30 mouse cellular contexts compared by ENCODE assay signal in the genomic region with DNA sequence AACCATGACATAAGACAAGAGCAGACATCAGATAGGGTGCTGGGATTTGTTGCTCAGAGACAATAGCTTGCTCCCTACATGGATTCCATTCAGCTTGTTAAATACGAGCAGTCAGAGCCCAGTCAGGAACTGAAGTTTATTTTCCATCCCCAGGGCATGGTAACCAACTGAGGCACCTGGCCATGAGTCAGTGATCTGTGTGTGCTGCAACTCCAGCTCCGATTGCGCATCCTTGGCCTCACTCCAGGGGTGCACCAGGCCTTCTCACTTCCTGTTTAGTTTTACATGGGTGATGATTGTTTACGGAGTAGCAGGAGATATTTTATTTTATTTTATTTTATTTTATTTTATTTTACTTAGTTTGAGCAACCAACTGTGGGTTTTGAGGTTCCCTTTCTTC.
DNase-seq lines count a peak whose midpoint lies in the region; ATAC-seq and TF ChIP-seq lines count a peak whose summit lies in the region.
"Had no signal": no experiment of that assay in that cellular context is flagged by ENCODE, and none has a peak within 500 bp of the region (broad histone marks: within the 10 kb centered on the region; RNA-seq: fewer than 3 reads in every experiment).

No protein-coding gene starts in this region.

- H3K79me2 ChIP-seq in C2C12 (ENCODE audit: control insufficient read depth, insufficient read depth): no peaks in the 10 kb centered on the region

- ATAC-seq in lung, postnatal 0 days: peak; percentile 43; the same call in 1 of the 2 replicates
- ATAC-seq in Patski: peak; percentile 27
- peak; percentile 55; the same call in 1 of the 2 replicates for ATAC-seq in megakaryocyte progenitor cell, adult 5-6 weeks (replicated peaks; ENCODE audit: poor library complexity)
- ATAC-seq: forebrain, embryonic 15.5 days; inflammation-experienced regulatory T-cells, adult 6 months; liver, embryonic 12.5 days; liver, postnatal 0 days; midbrain, embryonic 13.5 days had no signal

- H3ac ChIP-seq in C2C12 (ENCODE audit: control insufficient read depth, insufficient read length, low read depth): no peak overlapping the region

- H3K9ac ChIP-seq in lung, postnatal 0 days (replicated peaks; ENCODE audit: low read depth): no peak overlapping the region
- H3K9ac ChIP-seq: embryonic facial prominence, embryonic 12.5 days; forebrain, embryonic 15.5 days; hindbrain, embryonic 15.5 days; kidney, embryonic 15.5 days; limb, embryonic 13.5 days; liver, embryonic 12.5 days; liver, postnatal 0 days; midbrain, embryonic 13.5 days; neural tube, embryonic 12.5 days had no signal

- POLR2A ChIA-PET in Patski (lab: Charles Lee): no interaction called here

- H3K4me3 ChIP-seq in lung, postnatal 0 days (ENCODE audit: low read depth, low read length): no peak overlapping the region
- H3K4me3 ChIP-seq in C2C12 (ENCODE audit: insufficient read depth, poor library complexity, severe bottlenecking): no peak overlapping the region
- H3K4me3 ChIP-seq in embryonic facial prominence, embryonic 10.5 days: no peak overlapping the region
- H3K4me3 ChIP-seq: embryonic facial prominence, embryonic 12.5 days; forebrain, embryonic 10.5 days; forebrain, embryonic 15.5 days; gastrocnemius, adult 2 months; hindbrain, embryonic 10.5 days; hindbrain, embryonic 15.5 days; kidney, embryonic 15.5 days; left cerebral cortex, adult 2 months; limb, embryonic 13.5 days; liver, embryonic 12.5 days; midbrain, embryonic 13.5 days; neural tube, embryonic 12.5 days had no signal

- H3K36me3 ChIP-seq in lung, postnatal 0 days (ENCODE audit: insufficient read depth, low read length): no peaks in the 10 kb centered on the region
- H3K36me3 ChIP-seq in C2C12 (ENCODE audit: control insufficient read depth, insufficient read depth): no peaks in the 10 kb centered on the region
- H3K36me3 ChIP-seq in embryonic facial prominence, embryonic 10.5 days (replicated peaks): no peaks in the 10 kb centered on the region
- H3K36me3 ChIP-seq: embryonic facial prominence, embryonic 12.5 days; forebrain, embryonic 10.5 days; forebrain, embryonic 15.5 days; hindbrain, embryonic 10.5 days; hindbrain, embryonic 15.5 days; kidney, embryonic 15.5 days; limb, embryonic 13.5 days; liver, embryonic 12.5 days; midbrain, embryonic 13.5 days; neural tube, embryonic 12.5 days had no signal

- H3K4me2 ChIP-seq in lung, postnatal 0 days (replicated peaks; ENCODE audit: low read depth, low read length): no peak overlapping the region
- H3K4me2 ChIP-seq: embryonic facial prominence, embryonic 12.5 days; forebrain, embryonic 15.5 days; hindbrain, embryonic 15.5 days; kidney, embryonic 15.5 days; limb, embryonic 13.5 days; liver, embryonic 12.5 days; midbrain, embryonic 13.5 days; neural tube, embryonic 12.5 days had no signal

- in situ Hi-C loops in Patski (cut with MboI; ENCODE audit: low pct_unique_long_range_greater_than_20kb): no loop called here

- CTCF ChIA-PET in Patski (lab: Charles Lee): interaction anchor here (0.9 to 2.8 kb wide), 7 partner anchors 8 to 413 kb away, joined by 3 to 21 read pairs (median 4); no protein-coding TSS in a partner anchor

- WGBS in lung, postnatal 0 days: 62% methylated on average over 4 of the region's 4 CpGs
- WGBS in embryonic facial prominence, embryonic 10.5 days: 84% methylated on average over 4 of the region's 4 CpGs

- no peaks in the 10 kb centered on the region for H3K27me3 ChIP-seq in lung, postnatal 0 days (replicated peaks; ENCODE audit: insufficient read depth, low read length)
- H3K27me3 ChIP-seq in C2C12 (ENCODE audit: control insufficient read depth, insufficient read depth, insufficient read length): no peaks in the 10 kb centered on the region
- H3K27me3 ChIP-seq in Patski: no peaks in the 10 kb centered on the region
- no peaks in the 10 kb centered on the region for H3K27me3 ChIP-seq in embryonic facial prominence, embryonic 10.5 days (replicated peaks; ENCODE audit: low read depth, poor library complexity, severe bottlenecking)
- H3K27me3 ChIP-seq: embryonic facial prominence, embryonic 12.5 days; forebrain, embryonic 15.5 days; hindbrain, embryonic 15.5 days; kidney, embryonic 15.5 days; limb, embryonic 13.5 days; liver, embryonic 12.5 days; midbrain, embryonic 13.5 days; neural tube, embryonic 12.5 days had no signal

- H3K79me3 ChIP-seq in C2C12 (ENCODE audit: low read depth): no peaks in the 10 kb centered on the region

- no peaks in the 10 kb centered on the region for H3K4me1 ChIP-seq in lung, postnatal 0 days (ENCODE audit: insufficient read depth, low read depth, low read length)
- H3K4me1 ChIP-seq in embryonic facial prominence, embryonic 10.5 days: peaks cover 11% of the 10 kb centered on the region
- H3K4me1 ChIP-seq: forebrain, embryonic 15.5 days; hindbrain, embryonic 15.5 days; liver, embryonic 12.5 days; neural tube, embryonic 12.5 days had no signal

- no peak for DNase-seq in lung, postnatal 0 days (ENCODE audit: low spot score)
- no peak for DNase-seq in lung, postnatal 25 days (ENCODE audit: low spot score)
- DNase-seq in Patski (ENCODE audit: low read depth, low spot score): peak; percentile 74
- no peak for DNase-seq in embryonic facial prominence, embryonic 10.5 days (ENCODE audit: low spot score)
- no peak for DNase-seq in cerebellum, adult 18-20 months
- DNase-seq: cerebellum, adult 9-10 months; cerebellum, postnatal 36 days; gastrocnemius, adult 2 months; gastrocnemius, postnatal 36 days; heart, postnatal 14 days; kidney, adult 18-20 months; liver, postnatal 0 days; right cerebral cortex, postnatal 4 days; thymus, adult 18-20 months; thymus, postnatal 36 days had no signal

- no peak overlapping the region for H3K27ac ChIP-seq in lung, postnatal 0 days (ENCODE audit: low read length)
- H3K27ac ChIP-seq in embryonic facial prominence, embryonic 10.5 days (replicated peaks): no peak overlapping the region
- H3K27ac ChIP-seq: embryonic facial prominence, embryonic 12.5 days; forebrain, embryonic 10.5 days; forebrain, embryonic 15.5 days; gastrocnemius, adult 2 months; hindbrain, embryonic 10.5 days; hindbrain, embryonic 15.5 days; kidney, embryonic 15.5 days; left cerebral cortex, adult 2 months; limb, embryonic 13.5 days; liver, embryonic 12.5 days; midbrain, embryonic 13.5 days; neural tube, embryonic 12.5 days; stomach, postnatal 0 days had no signal

- TF ChIP-seq CTCF in lung, postnatal 0 days (IDR thresholded peaks at IDR 0.05): no peak
- TF ChIP-seq CTCF in C2C12 (IDR thresholded peaks at IDR 0.05; ENCODE audit: control insufficient read depth, insufficient read depth, insufficient read length) (no peak), Patski (IDR thresholded peaks at IDR 0.05) (no peak)

- no peaks in the 10 kb centered on the region for H3K9me3 ChIP-seq in lung, postnatal 0 days (ENCODE audit: low read length)
- H3K9me3 ChIP-seq in embryonic facial prominence, embryonic 10.5 days: no peaks in the 10 kb centered on the region
- H3K9me3 ChIP-seq: embryonic facial prominence, embryonic 12.5 days; forebrain, embryonic 10.5 days; forebrain, embryonic 15.5 days; hindbrain, embryonic 10.5 days; hindbrain, embryonic 15.5 days; kidney, embryonic 15.5 days; limb, embryonic 13.5 days; liver, embryonic 12.5 days; midbrain, embryonic 13.5 days; neural tube, embryonic 12.5 days had no signal

- TF ChIP-seq EP300 in lung, postnatal 0 days (IDR thresholded peaks at IDR 0.05): no peak

TF ChIP-seq in C2C12, 6 proteins besides CTCF, POLR2A, EP300 and RAD21:
- no peak for TF ChIP-seq MYOG (IDR thresholded peaks at IDR 0.05; ENCODE audit: control insufficient read depth, extremely low read depth, insufficient read length)
- peak; percentile 74 for TF ChIP-seq CEBPB (IDR thresholded peaks at IDR 0.05; ENCODE audit: low read depth)
- TF ChIP-seq MYOD1 (IDR thresholded peaks at IDR 0.05; ENCODE audit: control insufficient read depth, insufficient read length, low read depth): peak; percentile 42
- no peak for TF ChIP-seq FOSL1 (IDR thresholded peaks at IDR 0.05; ENCODE audit: insufficient read depth, low read length, poor library complexity, severe bottlenecking)
- TF ChIP-seq MAX (IDR thresholded peaks at IDR 0.05): no peak
- no peak for TF ChIP-seq USF1 (IDR thresholded peaks at IDR 0.05; ENCODE audit: low read depth)
